Mouse (Mus musculus): Measurements from ENCODE around the gene Kcnq5.
"Not testable (repeated sequence)": the region's sequence is repeated elsewhere in the genome, so short reads cannot be mapped to it uniquely, and the experiment has no call there.

Gene Kcnq5

GRCm38 (mm10) chr1:21635406-21635805 lies 326.3 kb downstream of the Kcnq5 start:
- DNase-seq (ENCODE audit: low spot score in 2 of 2), result no peak

GRCm38 (mm10) chr1:21634013-21634412 lies 327.7 kb downstream of the Kcnq5 start:
- DNase-seq (ENCODE audit: low spot score in 2 of 2), result no peak

GRCm38 (mm10) chr1:21622455-21622854 lies 339.3 kb downstream of the Kcnq5 start:
- no peak for DNase-seq (ENCODE audit: low spot score in 2 of 2)

- no peak for DNase-seq (ENCODE audit: low spot score in 2 of 2)
Observed at GRCm38 (mm10) chr1:21622039-21622438, 339.7 kb downstream of the Kcnq5 start.

- DNase-seq (ENCODE audit: low spot score in 2 of 2), result no peak
Observed at GRCm38 (mm10) chr1:21618712-21619111, 343.0 kb downstream of the Kcnq5 start.

GRCm38 (mm10) chr1:21616666-21617065 lies 345.1 kb downstream of the Kcnq5 start:
- DNase-seq (ENCODE audit: low spot score in 2 of 2), result no peak

GRCm38 (mm10) chr1:21613933-21614332 lies 347.8 kb downstream of the Kcnq5 start:
- DNase-seq (ENCODE audit: low spot score in 2 of 2), result no peak

- no peak for DNase-seq (ENCODE audit: low spot score in 2 of 2)
Observed at GRCm38 (mm10) chr1:21604003-21604402, 357.7 kb downstream of the Kcnq5 start.

- DNase-seq (ENCODE audit: low spot score in 2 of 2), result no peak
Observed at GRCm38 (mm10) chr1:21602567-21602966, 359.2 kb downstream of the Kcnq5 start.

- DNase-seq (ENCODE audit: low spot score in 2 of 2), result no peak
Observed at GRCm38 (mm10) chr1:21600606-21601005, 361.1 kb downstream of the Kcnq5 start.

GRCm38 (mm10) chr1:21593872-21594271 lies 367.9 kb downstream of the Kcnq5 start:
- DNase-seq (ENCODE audit: low spot score in 2 of 2), result no peak

- not testable (repeated sequence) for DNase-seq (ENCODE audit: low spot score in 2 of 2)
Observed at GRCm38 (mm10) chr1:21567397-21567796, 394.3 kb downstream of the Kcnq5 start.

GRCm38 (mm10) chr1:21554630-21555029 lies 407.1 kb downstream of the Kcnq5 start:
- DNase-seq (ENCODE audit: low spot score in 2 of 2), result no peak

GRCm38 (mm10) chr1:21552715-21553114 lies 409.0 kb downstream of the Kcnq5 start:
- no peak for DNase-seq (ENCODE audit: low spot score in 2 of 2)

- no peak for DNase-seq (ENCODE audit: low spot score in 2 of 2)
Observed at GRCm38 (mm10) chr1:21543909-21544308, 417.8 kb downstream of the Kcnq5 start.

GRCm38 (mm10) chr1:21539486-21539885 lies 422.3 kb downstream of the Kcnq5 start:
- no peak for DNase-seq (ENCODE audit: low spot score in 2 of 2)

GRCm38 (mm10) chr1:21530823-21531222 lies 430.9 kb downstream of the Kcnq5 start:
- no peak for DNase-seq (ENCODE audit: low spot score in 2 of 2)

GRCm38 (mm10) chr1:21521995-21522394 lies 439.7 kb downstream of the Kcnq5 start:
- no peak for DNase-seq (ENCODE audit: low spot score in 2 of 2)

- DNase-seq (ENCODE audit: low spot score in 2 of 2), result no peak
Observed at GRCm38 (mm10) chr1:21521475-21521874, 440.3 kb downstream of the Kcnq5 start.

- no peak for DNase-seq (ENCODE audit: low spot score in 2 of 2)
Observed at GRCm38 (mm10) chr1:21520116-21520645, 441.6 kb downstream of the Kcnq5 start.

GRCm38 (mm10) chr1:21506665-21507064 lies 455.1 kb downstream of the Kcnq5 start:
- DNase-seq (ENCODE audit: low spot score in 2 of 2), result no peak

- no peak for DNase-seq (ENCODE audit: low spot score in 2 of 2)
Observed at GRCm38 (mm10) chr1:21499815-21500534, 461.8 kb downstream of the Kcnq5 start.

- no peak for DNase-seq (ENCODE audit: low spot score in 2 of 2)
Observed at GRCm38 (mm10) chr1:21496307-21496706, 465.4 kb downstream of the Kcnq5 start.

GRCm38 (mm10) chr1:21488645-21489044 lies 473.1 kb downstream of the Kcnq5 start:
- DNase-seq (ENCODE audit: low spot score in 2 of 2), result no peak

Measured in urinary bladder, adult 18-20 months (tissue).